Mouse (Mus musculus) heart, embryonic 12.5 days (tissue): ENCODE measurements around the gene Serpinb13. TPM values are rescaled to one million over a fixed set of nuclear protein-coding genes. Genes with fewer than 3 reads are reported as not detected.

ENCODE experiments used
- ATAC-seq: fragments of 200-750 bp; cut with Nextera tagmentation; 2 replicates; pipeline ENCODE4 v1.8.0; 2017; ENCODE audit warnings: moderate TSS enrichment, moderate library complexity; ENCODE audit not compliant: insufficient number of reproducible peaks, low FRiP score
- H3K27ac ChIP-seq: fragments of 300-500 bp; sonication (generic); 2 replicates; pipeline ENCODE4 v1.5.1; 2016; ENCODE audit warnings: mild to moderate bottlenecking, moderate library complexity; ENCODE audit not compliant: poor library complexity, severe bottlenecking
- H3K27me3 ChIP-seq: fragments of 300-500 bp; sonication (generic); replicated peaks from 2 replicates; pipeline ENCODE4 v1.6.1; 2016; ENCODE audit warnings: mild to moderate bottlenecking, moderate library complexity
- H3K36me3 ChIP-seq: fragments of 300-500 bp; sonication (generic); 2 replicates; pipeline ENCODE4 v1.6.1; 2016; ENCODE audit warnings: mild to moderate bottlenecking, moderate library complexity
- H3K4me1 ChIP-seq: fragments of 300-500 bp; sonication (generic); replicated peaks from 2 replicates; pipeline ENCODE4 v1.6.1; 2016; ENCODE audit warnings: mild to moderate bottlenecking
- H3K4me2 ChIP-seq: fragments of 300-500 bp; sonication (generic); 2 replicates; pipeline ENCODE4 v1.6.1; 2016; ENCODE audit warnings: mild to moderate bottlenecking, moderate library complexity
- H3K4me3 ChIP-seq: fragments of 300-500 bp; sonication (generic); 2 replicates; pipeline ENCODE4 v1.5.1; 2016; ENCODE audit warnings: mild to moderate bottlenecking
- H3K9ac ChIP-seq: fragments of 300-500 bp; sonication (generic); 2 replicates; pipeline ENCODE4 v1.6.1; 2016; ENCODE audit warnings: mild to moderate bottlenecking, moderate library complexity
- H3K9me3 ChIP-seq: fragments of 300-500 bp; sonication (generic); replicated peaks from 2 replicates; pipeline ENCODE4 v1.6.1; 2016; ENCODE audit warnings: mild to moderate bottlenecking, moderate library complexity
- WGBS: fragments of 180-500 bp; shearing (Covaris S2); methylation state at CpG from one replicate; pipeline ENCODE4 v1.1.7; 2016; 5-methylcytosine and 5-hydroxymethylcytosine counted together
- polyA plus RNA-seq: library from polyadenylated mRNA; unstranded; fragments of >200 nt; fragmentation: Nextera tagmentation; extraction: Ambion mirVana; gene quantifications from 2 replicates; pipeline ENCODE4 v1.2.1, GENCODE M21; 2016

The Serpinb13 gene
- not detected in 2 replicates for polyA plus RNA-seq

DNA sequence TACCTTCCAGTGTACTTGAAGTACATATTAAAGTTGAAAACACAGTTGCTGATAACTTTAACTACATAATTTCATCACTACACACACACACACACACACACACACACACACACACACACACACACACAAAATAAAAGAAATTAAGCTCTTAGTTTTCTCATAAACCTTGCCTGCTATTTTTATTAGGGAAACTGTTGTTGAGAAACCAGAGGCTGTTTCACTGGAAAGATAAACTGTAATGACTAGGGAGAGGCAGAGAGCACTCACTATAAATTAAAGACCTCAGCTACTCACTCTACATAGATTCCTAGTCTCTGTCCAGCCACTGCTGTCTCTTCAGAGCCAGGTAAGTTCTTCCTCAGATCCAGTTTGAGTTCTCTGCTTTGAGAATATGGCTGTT lies at the start of gene Serpinb13:
Serpinb13 (plus strand) TSS at position 301 of the 400 bp plus-strand sequence.
- Histone ChIP-seq H3K36me3 (no peaks in the 10 kb centered on the region), H3K4me3 (no peak within 1 kb of the TSS), H3K27me3 (no peaks in the 10 kb centered on the region), H3K4me2 (no peak within 1 kb of the TSS), H3K4me1 (no peaks in the 10 kb centered on the region), H3K27ac (no peak within 1 kb of the TSS), H3K9me3 (no peaks in the 10 kb centered on the region), H3K9ac (no peak within 1 kb of the TSS)
- ATAC-seq = no peak

DNA sequence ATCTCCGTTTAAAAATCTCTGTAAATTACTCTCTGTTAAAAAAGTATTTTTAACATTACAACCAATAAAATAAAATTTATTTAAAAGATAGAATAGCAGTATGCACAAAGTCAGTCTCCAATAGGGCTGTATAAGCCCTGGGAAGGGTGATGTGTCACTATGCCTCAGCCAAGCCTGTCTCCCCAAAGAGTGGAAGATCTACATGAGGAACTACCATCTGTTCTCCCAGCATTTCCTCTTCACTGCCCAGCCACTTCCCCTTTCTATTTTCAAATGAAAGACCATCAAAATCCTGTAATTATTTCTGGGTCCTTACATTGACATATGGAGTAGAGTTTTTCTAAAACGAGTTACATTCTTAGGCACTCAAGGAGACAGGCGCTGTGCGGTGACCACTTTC lies 48.8 kb upstream of the Serpinb13 start:
- H3K27me3 ChIP-seq = no peaks in the 10 kb centered on the region
- no peak overlapping the region for H3K27ac ChIP-seq
- ATAC-seq = no peak
- no peaks in the 10 kb centered on the region for H3K36me3 ChIP-seq
- no peaks in the 10 kb centered on the region for H3K4me1 ChIP-seq
- H3K9ac ChIP-seq = no peak overlapping the region
- H3K4me3 ChIP-seq = no peak overlapping the region
- 75% methylated on average over 4 of the region's 4 CpGs for WGBS
- H3K9me3 ChIP-seq = no peaks in the 10 kb centered on the region
- H3K4me2 ChIP-seq = no peak overlapping the region

DNA sequence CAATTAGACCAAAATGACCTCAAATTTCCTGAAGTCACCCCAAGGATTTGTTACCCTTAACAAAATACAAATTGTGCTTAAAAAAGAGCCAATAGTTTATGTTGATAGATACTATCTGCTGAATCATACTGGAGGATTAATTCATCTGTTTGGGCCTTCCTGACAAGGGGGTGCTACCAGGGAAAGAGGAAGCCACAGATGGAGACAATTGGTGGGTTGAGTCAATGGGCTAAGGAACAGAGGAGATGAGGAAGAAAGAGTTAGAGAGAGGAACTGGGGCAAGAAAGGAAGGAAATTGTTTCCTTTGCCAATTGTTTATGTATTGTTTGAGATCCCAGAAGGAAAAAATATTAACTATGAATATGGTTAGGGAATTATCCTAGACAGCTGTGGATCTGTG lies 47.1 kb upstream of the Serpinb13 start:
- Histone ChIP-seq H3K9ac (no peak overlapping the region), H3K27ac (no peak overlapping the region), H3K4me2 (no peak overlapping the region), H3K4me3 (no peak overlapping the region), H3K27me3 (no peaks in the 10 kb centered on the region), H3K9me3 (no peaks in the 10 kb centered on the region), H3K36me3 (no peaks in the 10 kb centered on the region), H3K4me1 (no peaks in the 10 kb centered on the region)
- no peak for ATAC-seq

GRCm38 (mm10) chr1:106934265-106934664 lies 46.5 kb upstream of the Serpinb13 start, which contains the start of gene Serpinb12:
Gene Serpinb12 (plus strand): TSS chr1:106934449.
- Histone ChIP-seq H3K9me3 (no peaks in the 10 kb centered on the region), H3K9ac (no peak within 1 kb of the TSS), H3K36me3 (no peaks in the 10 kb centered on the region), H3K4me3 (no peak within 1 kb of the TSS), H3K27ac (no peak within 1 kb of the TSS), H3K4me2 (no peak within 1 kb of the TSS), H3K27me3 (no peaks in the 10 kb centered on the region), H3K4me1 (no peaks in the 10 kb centered on the region)
- WGBS = 74% methylated on average over 6 of the region's 6 CpGs
- ATAC-seq = no peak

DNA sequence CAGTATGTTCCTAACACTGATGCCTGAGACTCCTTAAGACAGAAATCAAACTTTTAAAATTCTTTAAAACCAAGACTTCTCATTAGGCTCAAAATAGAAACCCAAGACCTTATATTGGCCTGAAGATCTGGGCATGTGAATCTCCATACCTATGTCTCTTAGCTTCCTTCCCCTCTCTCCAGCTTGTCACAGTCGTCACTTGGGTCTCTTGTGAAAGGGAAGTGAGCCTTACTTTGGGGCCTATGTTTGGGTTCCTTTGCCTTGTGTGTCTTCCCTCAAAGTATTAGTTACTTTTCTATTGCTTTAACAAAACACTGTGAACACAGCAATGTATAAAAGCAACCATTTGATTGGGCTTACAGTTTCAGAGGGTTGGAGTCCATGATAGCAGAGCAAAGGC lies 33.6 kb upstream of the Serpinb13 start:
- Histone ChIP-seq H3K4me2 (no peak overlapping the region), H3K4me1 (no peaks in the 10 kb centered on the region), H3K27ac (no peak overlapping the region), H3K4me3 (no peak overlapping the region), H3K9ac (no peak overlapping the region), H3K9me3 (no peaks in the 10 kb centered on the region), H3K36me3 (no peaks in the 10 kb centered on the region), H3K27me3 (no peaks in the 10 kb centered on the region)
- no peak for ATAC-seq
- WGBS = 58% methylated on average over 1 of the region's 1 CpGs

DNA sequence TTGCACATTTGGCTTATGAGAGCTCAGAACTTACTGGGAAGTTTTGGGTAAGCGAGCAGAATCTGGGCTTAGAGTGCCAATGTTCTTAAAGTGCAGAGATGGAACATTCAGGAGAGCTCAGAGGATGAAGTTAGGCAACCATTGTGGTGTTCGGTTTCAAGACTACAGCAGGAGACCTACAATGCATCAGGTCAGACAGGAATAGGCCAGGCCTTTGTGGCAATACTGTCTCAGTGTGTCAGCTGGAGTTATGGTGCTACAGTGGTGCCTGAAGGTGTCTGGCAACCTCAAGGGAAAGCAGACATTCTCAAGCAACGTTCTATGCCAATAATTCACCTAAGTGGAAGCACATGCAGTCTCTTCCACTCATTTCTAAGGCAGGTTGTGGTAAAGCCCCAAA lies 20.8 kb upstream of the Serpinb13 start:
- no peaks in the 10 kb centered on the region for H3K4me1 ChIP-seq
- no peak for ATAC-seq
- H3K4me2 ChIP-seq = no peak overlapping the region
- no peak overlapping the region for H3K27ac ChIP-seq
- no peaks in the 10 kb centered on the region for H3K36me3 ChIP-seq
- no peak overlapping the region for H3K9ac ChIP-seq
- no peaks in the 10 kb centered on the region for H3K27me3 ChIP-seq
- H3K4me3 ChIP-seq = no peak overlapping the region
- H3K9me3 ChIP-seq = no peaks in the 10 kb centered on the region
- 66% methylated on average over 3 of the region's 3 CpGs for WGBS

- Histone ChIP-seq H3K4me3 (no peak overlapping the region), H3K36me3 (no peaks in the 10 kb centered on the region), H3K9ac (no peak overlapping the region), H3K9me3 (no peaks in the 10 kb centered on the region), H3K4me2 (no peak overlapping the region), H3K27me3 (no peaks in the 10 kb centered on the region), H3K4me1 (no peaks in the 10 kb centered on the region), H3K27ac (no peak overlapping the region)
- WGBS = 39% methylated on average over 3 of the region's 3 CpGs
- no peak for ATAC-seq
These were observed 19.8 kb upstream of the Serpinb13 start for GRCm38 (mm10) chr1:106961023-106961422.

DNA sequence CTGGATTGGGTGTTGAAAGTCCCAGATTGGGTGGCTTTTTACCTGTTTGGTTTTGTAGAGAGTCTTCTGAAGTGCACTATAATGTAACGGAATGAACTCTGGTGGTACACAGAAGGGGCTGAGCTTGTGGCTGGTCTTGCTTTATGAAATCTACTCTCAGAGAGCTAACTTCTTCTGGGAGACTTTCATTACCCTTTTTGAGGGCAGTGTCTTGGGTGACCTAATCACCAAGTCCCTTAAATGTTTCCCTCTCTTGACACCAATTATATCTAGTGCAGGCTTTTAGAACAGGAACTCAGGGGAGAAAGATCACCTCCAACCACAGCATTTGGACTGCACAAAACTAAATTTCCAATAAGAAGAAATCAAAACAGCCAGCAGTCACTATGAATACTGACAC lies 2.3 kb downstream of the Serpinb13 start:
- H3K27me3 ChIP-seq = no peaks in the 10 kb centered on the region
- WGBS = 88% methylated on average over 1 of the region's 1 CpGs
- no peaks in the 10 kb centered on the region for H3K4me1 ChIP-seq
- H3K9ac ChIP-seq = no peak overlapping the region
- no peaks in the 10 kb centered on the region for H3K36me3 ChIP-seq
- no peak for ATAC-seq
- H3K4me2 ChIP-seq = no peak overlapping the region
- no peak overlapping the region for H3K4me3 ChIP-seq
- H3K9me3 ChIP-seq = no peaks in the 10 kb centered on the region
- H3K27ac ChIP-seq = no peak overlapping the region

DNA sequence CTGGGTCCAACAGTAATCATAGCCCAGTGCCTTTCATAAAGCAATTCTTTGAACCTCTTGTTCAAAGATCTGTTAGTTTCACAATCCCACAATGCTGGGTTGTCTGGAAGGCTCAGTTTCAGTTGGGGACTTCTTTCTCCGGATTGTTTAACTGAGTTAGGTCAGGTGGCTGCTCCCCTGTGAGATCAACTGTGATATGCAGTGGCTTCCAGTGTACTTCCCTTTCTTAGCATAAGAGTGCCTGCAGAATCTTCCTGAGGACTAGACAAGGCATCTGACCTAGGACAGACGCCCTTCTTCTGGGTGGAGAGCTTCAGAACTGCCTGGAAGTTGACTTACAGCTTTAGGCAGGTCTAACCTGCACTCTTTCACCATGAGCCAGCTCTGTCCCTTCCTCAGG lies 3.1 kb downstream of the Serpinb13 start:
- H3K4me1 ChIP-seq = no peaks in the 10 kb centered on the region
- no peak overlapping the region for H3K9ac ChIP-seq
- WGBS = 66% methylated on average over 2 of the region's 2 CpGs
- H3K27me3 ChIP-seq = no peaks in the 10 kb centered on the region
- no peak overlapping the region for H3K4me2 ChIP-seq
- no peak for ATAC-seq
- no peaks in the 10 kb centered on the region for H3K9me3 ChIP-seq
- no peak overlapping the region for H3K27ac ChIP-seq
- H3K36me3 ChIP-seq = no peaks in the 10 kb centered on the region
- no peak overlapping the region for H3K4me3 ChIP-seq

DNA sequence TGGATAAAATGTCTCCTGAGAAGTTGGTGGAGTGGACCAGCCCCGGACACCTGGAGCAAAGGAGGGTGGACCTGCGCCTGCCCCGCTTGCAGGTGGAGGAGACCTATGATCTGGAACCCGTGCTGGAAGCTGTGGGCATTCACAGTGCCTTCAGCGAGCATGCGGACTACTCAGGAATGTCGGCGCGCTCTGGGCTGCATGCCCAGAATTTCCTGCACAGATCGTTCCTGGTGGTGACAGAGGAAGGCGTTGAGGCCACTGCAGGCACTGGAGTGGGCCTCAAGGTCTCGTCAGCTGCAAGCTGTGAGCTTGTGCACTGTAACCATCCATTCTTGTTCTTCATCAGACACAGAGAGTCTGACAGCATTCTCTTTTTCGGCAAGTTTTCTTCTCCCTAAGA lies 19.6 kb downstream of the Serpinb13 start:
- WGBS = 38% methylated on average over 13 of the region's 13 CpGs

GRCm38 (mm10) chr1:107001754-107002153 lies 21.0 kb downstream of the Serpinb13 start:
- Histone ChIP-seq H3K9ac (no peak overlapping the region), H3K36me3 (no peaks in the 10 kb centered on the region), H3K9me3 (no peaks in the 10 kb centered on the region), H3K27me3 (no peaks in the 10 kb centered on the region), H3K4me2 (no peak overlapping the region), H3K27ac (no peak overlapping the region), H3K4me1 (peaks cover 3% of the 10 kb centered on the region; the same call in 1 of the 2 replicates), H3K4me3 (no peak overlapping the region)
- WGBS = 80% methylated on average over 2 of the region's 2 CpGs
- no peak for ATAC-seq

More for the DNA sequence above, 19.6 kb downstream of the Serpinb13 start:
- Histone ChIP-seq H3K27me3 (no peaks in the 10 kb centered on the region), H3K36me3 (no peaks in the 10 kb centered on the region), H3K4me1 (peaks cover 3% of the 10 kb centered on the region; the same call in 1 of the 2 replicates), H3K4me2 (peak overlapping the region; percentile 4; the same call in 1 of the 2 replicates), H3K4me3 (no peak overlapping the region), H3K9ac (no peak overlapping the region), H3K27ac (peak overlapping the region; percentile 70), H3K9me3 (no peaks in the 10 kb centered on the region)
- peak; percentile 88 for ATAC-seq

- WGBS = 83% methylated on average over 3 of the region's 3 CpGs
- no peak for ATAC-seq
- Histone ChIP-seq H3K4me1 (no peaks in the 10 kb centered on the region), H3K27me3 (no peaks in the 10 kb centered on the region), H3K9me3 (peaks cover 4% of the 10 kb centered on the region; the same call in 1 of the 2 replicates), H3K27ac (no peak overlapping the region), H3K4me2 (no peak overlapping the region), H3K9ac (no peak overlapping the region), H3K36me3 (no peaks in the 10 kb centered on the region), H3K4me3 (no peak overlapping the region)
These were observed 25.5 kb downstream of the Serpinb13 start for GRCm38 (mm10) chr1:107006316-107006715.
